Mouse (Mus musculus): ENCODE measurements at regions not wholly inside any gene's neighbourhood (a gene's known extent, or its start where the extent isn't known, plus 50 kb on each side); places are given as distances from the start of the nearest gene placed in this dataset.

- TF ChIP-seq CTCF (conservative IDR thresholded peaks at IDR 0.05; ENCODE audit: low read length): no peak
- no peak for TF ChIP-seq NANOG (IDR thresholded peaks at IDR 0.05; ENCODE audit: borderline replicate concordance, low read length)
Observed at GRCm38 (mm10) chr2:171487284-171487683, 556.0 kb downstream of the Cbln4 start.
